Mouse (Mus musculus) cerebellum, adult (tissue): ENCODE data around the gene Ppp1r13l.

Experiments used
- ATAC-seq: cut with Nextera tagmentation; 2 replicates; pipeline ENCODE4 v1.9.2; 2017; ENCODE audit warnings: mild to moderate bottlenecking, moderate library complexity, mixed read lengths; ENCODE audit not compliant: insufficient number of reproducible peaks, low FRiP score, low TSS enrichment

Gene Ppp1r13l

GRCm38 (mm10) chr7:19360944-19361343 is 1.4 kb downstream of the Ppp1r13l start:
- peak; percentile 65; the same call in 1 of the 2 replicates for ATAC-seq

DNA sequence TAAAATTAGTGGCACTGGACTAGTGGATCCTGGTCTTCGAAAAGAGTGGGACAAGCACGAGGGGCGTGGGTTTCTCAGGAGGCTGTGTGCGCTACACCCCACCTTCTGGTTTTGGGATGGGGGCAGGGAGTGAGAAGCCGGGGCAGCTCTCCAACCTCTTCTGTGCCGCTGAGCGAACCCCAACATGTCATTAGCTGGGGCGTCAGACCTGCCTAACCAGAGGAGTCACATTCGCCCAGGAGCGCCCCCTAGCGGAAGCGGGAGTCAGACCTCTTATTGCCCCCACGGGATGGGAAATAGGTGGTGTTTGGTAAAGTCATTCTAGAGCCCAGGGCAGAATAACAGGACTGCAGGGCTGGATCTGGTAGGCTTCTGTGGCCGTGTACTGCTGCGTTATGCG is 2.2 kb downstream of the Ppp1r13l start:
- no peak for ATAC-seq

DNA sequence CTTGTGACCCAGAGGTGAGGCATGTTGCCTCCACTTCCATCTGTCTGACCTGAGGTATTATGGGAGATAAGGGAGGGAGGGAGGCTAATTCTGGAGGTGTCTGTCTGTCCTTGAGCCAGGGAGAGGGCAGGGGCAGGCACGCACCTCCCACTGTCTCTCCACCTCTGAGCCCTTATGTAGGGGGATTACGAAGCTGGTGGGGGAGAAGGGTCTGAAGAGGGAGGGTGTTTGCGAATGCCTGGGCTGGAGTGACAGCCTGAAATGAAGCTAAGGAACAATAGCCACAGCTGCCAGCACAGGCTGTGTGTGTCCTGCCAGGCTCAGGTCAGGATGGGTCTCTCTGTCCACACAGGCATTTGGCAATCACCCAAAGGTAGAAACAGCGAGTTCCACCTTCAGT is 2.7 kb downstream of the Ppp1r13l start:
- ATAC-seq: no peak

- ATAC-seq: 0 out of 2 replicates have a peak, but pooled peaks have one; percentile 3
These were observed 4.3 kb downstream of the Ppp1r13l start for GRCm38 (mm10) chr7:19363881-19364280.

GRCm38 (mm10) chr7:19365376-19365775 is 5.8 kb downstream of the Ppp1r13l start:
- no peak for ATAC-seq

- ATAC-seq: no peak
These were observed 8.8 kb downstream of the Ppp1r13l start for GRCm38 (mm10) chr7:19368380-19368779.

DNA sequence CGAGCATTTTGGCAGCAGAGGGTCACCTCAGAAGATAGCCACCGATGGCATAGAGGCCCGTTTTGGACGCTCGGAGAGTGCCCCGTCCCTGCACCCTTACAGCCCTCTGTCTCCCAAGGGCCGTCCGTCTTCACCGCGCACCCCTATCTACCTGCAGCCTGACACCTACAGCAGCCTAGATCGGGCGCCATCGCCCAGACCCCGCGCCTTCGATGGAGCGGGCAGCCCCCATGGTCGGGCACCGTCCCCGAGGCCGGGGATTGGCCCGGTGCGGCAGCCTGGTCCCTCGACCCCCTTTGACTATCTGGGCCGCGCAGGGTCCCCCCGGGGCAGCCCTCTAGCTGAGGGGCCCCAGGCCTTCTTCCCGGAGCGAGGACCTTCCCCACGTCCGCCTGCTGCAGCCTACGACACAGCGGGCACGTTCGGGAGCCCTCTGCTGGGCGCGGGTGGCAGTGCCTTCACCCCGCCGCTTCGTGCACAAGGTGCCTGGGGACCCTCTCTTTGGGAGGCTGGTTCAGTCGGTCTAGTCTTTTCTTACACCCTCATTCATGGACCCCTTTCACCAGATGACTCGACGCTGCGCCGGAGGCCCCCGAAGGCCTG is 10.4 kb downstream of the Ppp1r13l start:
- peak; percentile 63 for ATAC-seq

DNA sequence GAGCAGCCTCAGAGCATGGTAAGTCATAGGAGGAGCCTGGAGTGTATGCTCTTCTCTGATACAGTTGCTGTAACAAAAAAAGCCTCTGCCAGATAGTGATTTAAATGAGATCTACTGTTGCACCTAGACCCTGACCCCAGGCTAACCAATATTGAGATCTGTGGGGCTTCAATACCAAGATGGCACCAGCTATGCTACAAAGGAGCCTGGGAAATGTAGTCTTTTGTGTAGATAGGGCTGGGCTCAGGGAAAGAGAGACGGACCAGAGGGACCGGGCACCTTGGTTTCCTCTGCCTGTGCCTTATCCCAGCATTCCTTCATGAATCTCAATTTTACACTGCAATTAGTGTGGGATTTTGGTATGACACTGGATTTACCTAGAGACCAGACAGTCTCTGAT is 13.8 kb downstream of the Ppp1r13l start:
- ATAC-seq: no peak

DNA sequence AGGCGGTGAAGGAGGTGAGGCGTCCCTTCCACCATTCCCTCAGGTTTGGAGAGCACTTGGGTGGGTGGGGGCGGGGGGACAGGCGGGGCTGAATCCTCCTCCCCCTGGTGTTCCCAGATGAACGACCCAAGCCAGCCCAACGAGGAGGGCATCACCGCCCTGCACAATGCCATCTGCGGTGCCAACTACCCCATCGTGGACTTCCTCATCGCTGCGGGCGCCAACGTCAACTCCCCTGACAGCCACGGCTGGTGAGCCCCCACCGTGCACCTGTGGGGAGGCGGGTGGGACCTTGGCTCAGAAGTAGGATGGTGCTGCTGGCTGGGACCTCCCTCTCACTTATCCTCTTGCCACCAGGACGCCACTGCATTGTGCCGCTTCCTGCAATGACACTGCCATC is 15.8 kb downstream of the Ppp1r13l start:
- ATAC-seq: no peak

- no peak for ATAC-seq
These were observed 16.5 kb downstream of the Ppp1r13l start for GRCm38 (mm10) chr7:19376019-19376418.

DNA sequence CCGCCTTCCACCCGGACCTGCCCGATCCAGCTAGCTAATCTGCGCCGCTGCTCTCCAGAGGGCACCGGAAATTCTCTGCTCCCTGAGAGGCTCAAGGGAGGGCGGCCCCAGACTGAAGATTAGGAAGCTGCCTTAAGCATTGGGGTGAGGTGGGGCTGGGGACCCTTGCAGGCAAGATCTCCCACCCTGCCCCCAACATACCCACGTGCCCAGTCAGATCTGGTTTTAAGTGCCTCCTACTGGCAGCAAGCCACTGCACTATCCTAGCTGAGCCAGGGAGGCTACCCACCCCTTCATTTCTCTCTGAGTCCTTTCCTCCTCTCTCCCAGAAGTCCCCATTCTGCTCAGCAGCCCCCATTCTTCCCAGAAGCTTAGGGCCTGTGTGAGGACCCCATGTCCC is 18.5 kb downstream of the Ppp1r13l start:
- ATAC-seq: no peak

GRCm38 (mm10) chr7:19381377-19382165 is 22.0 kb downstream of the Ppp1r13l start, which contains the start of gene Ercc2:
TSS of gene Ercc2 (plus strand) at chr7:19382010.
- peak; percentile 98 for ATAC-seq

DNA sequence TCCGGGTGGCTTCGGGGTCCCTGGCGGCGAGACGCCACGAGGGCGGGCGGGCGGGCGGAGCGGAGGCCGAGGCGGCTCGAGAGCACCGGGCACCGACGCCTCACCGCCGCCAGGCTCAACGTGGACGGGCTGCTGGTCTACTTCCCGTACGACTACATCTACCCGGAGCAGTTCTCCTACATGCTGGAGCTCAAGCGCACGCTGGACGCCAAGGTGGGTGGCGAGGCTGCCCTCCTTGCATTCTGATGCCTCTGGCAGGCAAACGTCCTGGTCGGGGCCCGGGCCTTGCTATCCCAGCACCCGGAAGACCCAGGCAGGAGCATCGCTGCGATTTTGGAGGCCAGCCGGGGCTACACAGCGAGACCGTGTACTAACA is 22.6 kb downstream of the Ppp1r13l start:
- 0 out of 2 replicates have a peak, but pooled peaks have one; percentile 21 for ATAC-seq

GRCm38 (mm10) chr7:19383708-19384107 is 24.2 kb downstream of the Ppp1r13l start:
- ATAC-seq: no peak

DNA sequence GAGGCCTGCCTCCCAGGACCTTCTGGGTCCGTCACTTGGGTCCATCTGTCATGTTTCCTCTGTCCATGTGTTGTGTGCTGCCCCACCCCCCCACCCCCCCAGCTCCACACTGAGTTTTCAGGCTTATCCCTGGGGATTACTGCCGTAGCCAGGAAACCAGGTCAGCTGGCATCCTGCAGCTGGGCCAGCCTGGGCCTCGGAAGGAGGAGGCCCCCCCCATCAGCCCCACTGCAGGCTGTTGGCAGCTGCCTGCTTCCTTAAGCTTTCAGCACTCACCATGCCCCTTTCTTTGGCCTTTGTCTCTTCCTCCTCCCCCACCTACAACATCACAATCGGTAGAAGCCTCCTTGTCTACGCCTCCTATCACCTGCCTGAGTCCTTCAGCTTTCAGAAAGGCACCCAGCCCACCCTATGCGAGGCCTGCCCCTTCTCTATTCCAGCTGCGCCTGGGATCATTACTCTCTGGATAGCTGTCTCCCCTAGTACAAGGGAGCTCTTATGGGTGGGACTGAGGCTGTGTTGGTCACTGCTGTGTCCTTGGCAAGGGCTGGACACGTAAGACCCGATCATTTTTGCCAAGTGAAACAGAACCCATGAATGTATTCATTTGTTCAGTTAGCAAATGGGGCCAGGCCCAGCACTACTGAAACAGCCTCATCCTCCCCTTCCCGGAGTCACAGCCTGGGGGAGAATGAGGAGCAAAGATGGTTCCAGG is 29.3 kb downstream of the Ppp1r13l start:
- ATAC-seq: no peak

- ATAC-seq: no peak
These were observed 34.9 kb downstream of the Ppp1r13l start for GRCm38 (mm10) chr7:19394484-19394883.

GRCm38 (mm10) chr7:19399496-19400280 is 40.1 kb downstream of the Ppp1r13l start:
- ATAC-seq: no peak

- ATAC-seq: no peak
These were observed 41.4 kb downstream of the Ppp1r13l start for GRCm38 (mm10) chr7:19400946-19401345.

DNA sequence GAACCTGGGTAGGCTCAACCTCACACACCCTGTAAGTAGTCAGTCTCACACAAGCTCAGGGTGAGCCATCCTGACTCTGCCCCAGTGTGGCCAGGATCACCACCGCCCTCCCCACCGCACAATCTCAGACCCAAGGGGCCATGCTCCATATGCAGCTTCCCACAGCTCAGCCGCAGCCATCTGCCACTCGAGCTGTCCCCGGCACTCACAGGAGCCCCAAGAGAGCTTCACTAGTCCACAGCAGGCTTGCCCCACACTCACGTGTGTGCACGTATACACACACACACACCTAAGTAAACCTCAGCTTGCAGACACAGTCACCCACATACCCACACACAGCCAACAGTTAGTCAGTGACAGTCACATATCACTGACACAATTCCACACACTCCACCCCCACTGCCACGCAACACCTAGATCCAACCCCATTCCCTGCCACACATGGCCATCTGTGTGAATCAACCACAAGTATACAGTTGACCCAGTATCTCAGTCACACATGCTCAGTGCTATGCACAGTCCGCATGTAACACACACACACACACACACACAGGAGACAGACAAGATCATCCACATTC is 43.1 kb downstream of the Ppp1r13l start:
- ATAC-seq: no peak

DNA sequence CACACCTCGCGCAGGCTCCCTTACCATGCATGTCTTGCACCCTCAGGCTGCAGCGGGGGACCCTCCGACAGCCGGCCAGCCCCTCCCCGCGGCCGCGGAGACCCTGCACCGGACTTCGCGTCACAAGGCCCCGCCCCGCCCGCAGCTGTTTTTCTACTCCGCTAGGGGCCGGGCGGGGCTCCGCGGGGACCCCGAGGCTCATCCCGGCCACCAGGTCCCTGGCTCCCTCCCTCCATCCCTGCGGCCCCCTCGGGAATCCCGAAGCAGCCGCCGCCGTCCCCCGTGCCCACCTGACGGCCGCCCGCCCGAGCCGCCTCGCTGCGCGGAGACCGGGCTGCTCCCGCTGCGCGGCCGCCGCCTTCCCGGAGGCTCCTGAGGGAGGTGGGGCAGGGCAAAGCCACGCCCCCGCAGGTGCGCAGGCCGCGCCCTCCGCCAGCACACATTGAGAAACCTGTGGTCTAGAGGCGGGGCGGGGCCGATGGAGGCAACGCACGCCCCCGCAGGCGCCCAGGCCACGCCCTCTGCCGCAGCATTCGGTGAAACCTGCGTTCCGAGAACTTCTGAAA is 44.3 kb downstream of the Ppp1r13l start, which contains the start of gene Klc3:
TSS of gene Klc3 (minus strand) at position 374 of the 566 bp plus-strand sequence.
- no peak for ATAC-seq
